Mouse (Mus musculus): ENCODE data around the gene Slc25a34.

DNA sequence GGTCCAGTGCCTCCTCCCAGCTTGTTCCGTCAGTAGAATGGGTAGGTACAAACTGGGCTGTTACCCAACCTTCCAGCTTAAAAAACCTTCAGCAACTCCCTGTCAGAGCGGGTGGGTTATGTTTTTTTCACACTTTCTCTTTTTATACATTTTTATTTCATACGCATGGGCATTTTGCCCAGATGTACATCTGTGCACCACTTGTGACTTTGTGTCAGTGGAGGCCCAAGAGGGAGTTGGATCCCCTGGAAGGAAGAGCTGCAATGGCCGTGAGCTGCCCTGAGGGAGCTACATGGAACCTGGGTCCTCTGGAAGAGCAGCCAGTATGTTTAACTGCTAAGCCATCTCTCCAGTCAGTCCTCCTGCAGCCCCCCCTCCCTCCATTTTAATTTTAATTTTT is 47.8 kb upstream of the Slc25a34 start:
- TF ChIP-seq CTCF (IDR thresholded peaks at IDR 0.05; ENCODE audit: control insufficient read depth, insufficient read depth, insufficient read length) (no peak), FOSL1 (IDR thresholded peaks at IDR 0.05; ENCODE audit: insufficient read depth, low read length, poor library complexity, severe bottlenecking) (no peak), USF1 (IDR thresholded peaks at IDR 0.05; ENCODE audit: low read depth) (no peak), CEBPB (IDR thresholded peaks at IDR 0.05; ENCODE audit: low read depth) (no peak), MYOD1 (IDR thresholded peaks at IDR 0.05; ENCODE audit: control insufficient read depth, insufficient read length, low read depth) (no peak)
